Mouse (Mus musculus) erythroblast, embryonic 14.5 days (primary cell): ENCODE measurements at regions not wholly inside any gene's neighbourhood (a gene's known extent, or its start where the extent isn't known, plus 50 kb on each side); places are given as distances from the start of the nearest gene placed in this dataset.

Source experiments
- H3K27me3 ChIP-seq: 2 replicates; pipeline ENCODE4 v1.6.1; 2012; ENCODE audit warnings: inconsistent platforms; ENCODE audit not compliant: control insufficient read depth
- H3K36me3 ChIP-seq: 2 replicates; pipeline ENCODE4 v1.6.1; 2012; ENCODE audit warnings: mild to moderate bottlenecking, inconsistent platforms; ENCODE audit not compliant: control insufficient read depth
- H3K4me1 ChIP-seq: 2 replicates; pipeline ENCODE4 v1.6.1; 2012; ENCODE audit warnings: inconsistent platforms; ENCODE audit not compliant: control insufficient read depth
- H3K4me3 ChIP-seq: replicated peaks from 2 replicates; pipeline ENCODE3; 2012; ENCODE audit warnings: moderate library complexity, mild to moderate bottlenecking, inconsistent platforms
- H3K9me3 ChIP-seq: 2 replicates; pipeline ENCODE4 v1.6.1; 2012; ENCODE audit warnings: low read length, inconsistent platforms, mixed read lengths; ENCODE audit not compliant: control insufficient read depth
- GATA1 ChIP-seq: IDR thresholded peaks from 2 replicates; pipeline ENCODE4 v1.6.1; 2012; ENCODE audit warnings: low read length, inconsistent platforms, mixed read lengths
- TAL1 ChIP-seq: IDR thresholded peaks from 3 replicates; pipeline ENCODE4 v1.6.1; 2012; ENCODE audit warnings: low read length, inconsistent platforms, mixed read lengths

GRCm38 (mm10) chr11:112590214-112590613 lies 191.8 kb upstream of the Sox9 start:
- Histone ChIP-seq H3K36me3 (no peaks in the 10 kb centered on the region), H3K4me1 (no peaks in the 10 kb centered on the region), H3K27me3 (no peaks in the 10 kb centered on the region), H3K9me3 (peaks cover 54% of the 10 kb centered on the region), H3K4me3 (no peak overlapping the region)
- TF ChIP-seq GATA1 (no peak), TAL1 (no peak)

GRCm38 (mm10) chr11:112592411-112593020 lies 189.5 kb upstream of the Sox9 start:
- no peaks in the 10 kb centered on the region for H3K27me3 ChIP-seq
- peaks cover 37% of the 10 kb centered on the region for H3K9me3 ChIP-seq
- H3K4me3 ChIP-seq = no peak overlapping the region
- TF ChIP-seq GATA1 = no peak
- no peak for TF ChIP-seq TAL1
- no peaks in the 10 kb centered on the region for H3K36me3 ChIP-seq
- H3K4me1 ChIP-seq = no peaks in the 10 kb centered on the region

- no peaks in the 10 kb centered on the region for H3K4me1 ChIP-seq
- H3K36me3 ChIP-seq = no peaks in the 10 kb centered on the region
- H3K4me3 ChIP-seq = no peak overlapping the region
- no peak for TF ChIP-seq GATA1
- TF ChIP-seq TAL1 = no peak
- no peaks in the 10 kb centered on the region for H3K27me3 ChIP-seq
- H3K9me3 ChIP-seq = peaks cover 29% of the 10 kb centered on the region
Measured at GRCm38 (mm10) chr11:112593821-112594220, 188.2 kb upstream of the Sox9 start.

GRCm38 (mm10) chr11:112607359-112607758 lies 174.7 kb upstream of the Sox9 start:
- no peaks in the 10 kb centered on the region for H3K4me1 ChIP-seq
- no peak for TF ChIP-seq TAL1
- TF ChIP-seq GATA1 = no peak
- H3K27me3 ChIP-seq = no peaks in the 10 kb centered on the region
- no peak overlapping the region for H3K4me3 ChIP-seq
- H3K9me3 ChIP-seq = peaks cover 12% of the 10 kb centered on the region
- H3K36me3 ChIP-seq = no peaks in the 10 kb centered on the region

- H3K27me3 ChIP-seq = no peaks in the 10 kb centered on the region
- H3K4me1 ChIP-seq = no peaks in the 10 kb centered on the region
- peaks cover 14% of the 10 kb centered on the region for H3K9me3 ChIP-seq
- H3K36me3 ChIP-seq = no peaks in the 10 kb centered on the region
- TF ChIP-seq TAL1 (no peak), GATA1 (no peak)
- no peak overlapping the region for H3K4me3 ChIP-seq
Measured at GRCm38 (mm10) chr11:112609277-112609676, 172.7 kb upstream of the Sox9 start.

- no peak overlapping the region for H3K4me3 ChIP-seq
- TF ChIP-seq TAL1 (no peak), GATA1 (no peak)
- no peaks in the 10 kb centered on the region for H3K36me3 ChIP-seq
- no peaks in the 10 kb centered on the region for H3K27me3 ChIP-seq
- no peaks in the 10 kb centered on the region for H3K4me1 ChIP-seq
- peaks cover 20% of the 10 kb centered on the region for H3K9me3 ChIP-seq
Measured at GRCm38 (mm10) chr11:112611073-112611472, 171.0 kb upstream of the Sox9 start.

- H3K4me3 ChIP-seq = no peak overlapping the region
- no peak for TF ChIP-seq TAL1
- no peak for TF ChIP-seq GATA1
- no peaks in the 10 kb centered on the region for H3K27me3 ChIP-seq
- H3K36me3 ChIP-seq = no peaks in the 10 kb centered on the region
- H3K9me3 ChIP-seq = peaks cover 39% of the 10 kb centered on the region
- no peaks in the 10 kb centered on the region for H3K4me1 ChIP-seq
Measured at GRCm38 (mm10) chr11:112615629-112616028, 166.4 kb upstream of the Sox9 start.

- TF ChIP-seq TAL1 = no peak
- TF ChIP-seq GATA1 = no peak
- Histone ChIP-seq H3K36me3 (no peaks in the 10 kb centered on the region), H3K4me1 (no peaks in the 10 kb centered on the region), H3K4me3 (no peak overlapping the region), H3K9me3 (peaks cover 39% of the 10 kb centered on the region), H3K27me3 (no peaks in the 10 kb centered on the region)
Measured at GRCm38 (mm10) chr11:112616942-112617341, 165.1 kb upstream of the Sox9 start.

- Histone ChIP-seq H3K36me3 (no peaks in the 10 kb centered on the region), H3K4me1 (no peaks in the 10 kb centered on the region), H3K9me3 (peaks cover 33% of the 10 kb centered on the region), H3K4me3 (no peak overlapping the region), H3K27me3 (no peaks in the 10 kb centered on the region)
- TF ChIP-seq GATA1 = no peak
- no peak for TF ChIP-seq TAL1
Measured at GRCm38 (mm10) chr11:112620916-112621315, 161.1 kb upstream of the Sox9 start.

GRCm38 (mm10) chr11:112621385-112622120 lies 160.5 kb upstream of the Sox9 start:
- no peaks in the 10 kb centered on the region for H3K27me3 ChIP-seq
- no peaks in the 10 kb centered on the region for H3K36me3 ChIP-seq
- no peaks in the 10 kb centered on the region for H3K4me1 ChIP-seq
- TF ChIP-seq TAL1 (no peak), GATA1 (no peak)
- H3K4me3 ChIP-seq = no peak overlapping the region
- peaks cover 33% of the 10 kb centered on the region for H3K9me3 ChIP-seq
